8 mouse cellular contexts compared by ENCODE assay signal in the genomic region with DNA sequence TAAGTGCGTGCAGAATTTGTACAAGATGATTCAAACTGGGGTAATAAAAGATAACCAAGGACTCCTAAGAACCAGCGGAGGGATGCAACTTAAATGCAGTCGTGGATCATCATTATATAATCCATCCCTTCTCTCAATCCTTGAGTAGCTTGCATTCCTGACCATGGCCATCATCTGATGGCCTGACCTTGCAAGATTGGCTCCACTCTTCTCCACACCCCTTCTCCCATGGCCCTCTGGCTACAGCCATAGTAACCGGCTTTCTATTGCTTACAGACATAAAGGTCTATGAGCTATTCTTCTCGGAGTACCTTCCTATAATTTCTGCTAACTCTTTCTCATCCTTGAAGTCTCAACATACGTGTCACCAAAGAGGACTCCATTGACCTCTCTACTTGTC. TPM values are rescaled to one million over a fixed set of nuclear protein-coding genes. Genes with fewer than 3 reads are reported as not detected.
DNase-seq lines count a peak whose midpoint lies in the region; ATAC-seq and TF ChIP-seq lines count a peak whose summit lies in the region.

No protein-coding gene starts in this region.

- H3K9ac ChIP-seq in kidney, embryonic 16.5 days (replicated peaks; ENCODE audit: low read length): peak overlapping the region; percentile 92
- H3K9ac ChIP-seq in hindbrain, embryonic 16.5 days (ENCODE audit: low read depth, low read length): peak overlapping the region; percentile 97

- H3K79me2 ChIP-seq in myocyte (ENCODE audit: control insufficient read depth, insufficient read depth): peaks cover 39% of the 10 kb centered on the region

- no peak overlapping the region for H3K27ac ChIP-seq in kidney, embryonic 16.5 days (ENCODE audit: low read length)
- H3K27ac ChIP-seq in cortical plate, adult 2 months (ENCODE audit: insufficient read depth, low read length): no peak overlapping the region
- no peak overlapping the region for H3K27ac ChIP-seq in hindbrain, embryonic 16.5 days (ENCODE audit: low read depth, low read length)

- ATAC-seq in kidney, embryonic 16.5 days (ENCODE audit: low FRiP score, low TSS enrichment): no peak
- ATAC-seq in hindbrain, embryonic 16.5 days: no peak

- no peak for TF ChIP-seq POLR2A in cortical plate, adult 2 months (IDR thresholded peaks at IDR 0.05; ENCODE audit: extremely low read depth, insufficient read depth, low read length)
- TF ChIP-seq POLR2A in myocyte (IDR thresholded peaks at IDR 0.05; ENCODE audit: insufficient read length, low read depth): no peak

- H3K4me3 ChIP-seq in kidney, embryonic 16.5 days (ENCODE audit: low read length): peak overlapping the region; percentile 93
- H3K4me3 ChIP-seq in cortical plate, adult 2 months (ENCODE audit: insufficient read depth, low read length): peak overlapping the region; percentile 96; the same call in 1 of the 2 replicates
- peak overlapping the region; percentile 96 for H3K4me3 ChIP-seq in hindbrain, embryonic 16.5 days (ENCODE audit: low read length)
- H3K4me3 ChIP-seq in myocyte: peak overlapping the region; percentile 97

- H3K4me2 ChIP-seq in kidney, embryonic 16.5 days (replicated peaks; ENCODE audit: low read depth, low read length): peak overlapping the region; percentile 68
- H3K4me2 ChIP-seq in hindbrain, embryonic 16.5 days (ENCODE audit: low read length): peak overlapping the region; percentile 93
- H3K4me2 ChIP-seq in myocyte (ENCODE audit: low read depth): peak overlapping the region; percentile 86

- DNase-seq in kidney, adult 8-10 months: no peak
- no peak for DNase-seq in yolk sac, embryonic 10.5 days (ENCODE audit: low spot score)
- no peak for DNase-seq in layer of hippocampus, postnatal 14 days (ENCODE audit: low spot score in 2 of 2)
- DNase-seq in kidney, postnatal 36 days: no peak

- H3K36me3 ChIP-seq in kidney, embryonic 16.5 days (ENCODE audit: insufficient read depth, low read length): peaks cover 6% of the 10 kb centered on the region
- H3K36me3 ChIP-seq in hindbrain, embryonic 16.5 days (ENCODE audit: control insufficient read depth, insufficient read depth, low read length): no peaks in the 10 kb centered on the region
- peaks cover 4% of the 10 kb centered on the region for H3K36me3 ChIP-seq in myocyte (ENCODE audit: control insufficient read depth, insufficient read depth)

- 56% methylated on average over 6 of the region's 6 CpGs for WGBS in kidney, embryonic 16.5 days
- WGBS in hindbrain, embryonic 16.5 days: 59% methylated on average over 6 of the region's 6 CpGs

- peak overlapping the region; percentile 76 for H3ac ChIP-seq in myocyte (ENCODE audit: control insufficient read depth, insufficient read length)

- H3K9me3 ChIP-seq in kidney, embryonic 16.5 days (ENCODE audit: low read length): no peaks in the 10 kb centered on the region
- no peaks in the 10 kb centered on the region for H3K9me3 ChIP-seq in hindbrain, embryonic 16.5 days (ENCODE audit: control insufficient read depth, low read length)

- H3K27me3 ChIP-seq in kidney, embryonic 16.5 days (ENCODE audit: insufficient read depth, low read length): no peaks in the 10 kb centered on the region
- no peaks in the 10 kb centered on the region for H3K27me3 ChIP-seq in hindbrain, embryonic 16.5 days (replicated peaks; ENCODE audit: control insufficient read depth, insufficient read depth, low read length)
- no peaks in the 10 kb centered on the region for H3K27me3 ChIP-seq in myocyte (ENCODE audit: control insufficient read depth, insufficient read depth, insufficient read length)

- peaks cover 35% of the 10 kb centered on the region for H3K4me1 ChIP-seq in kidney, embryonic 16.5 days (ENCODE audit: insufficient read depth, low read length)
- H3K4me1 ChIP-seq in cortical plate, adult 2 months (ENCODE audit: control insufficient read depth, insufficient read depth, low read length): peaks cover 9% of the 10 kb centered on the region
- H3K4me1 ChIP-seq in hindbrain, embryonic 16.5 days (ENCODE audit: control insufficient read depth, insufficient read depth, low read depth, low read length): peaks cover 30% of the 10 kb centered on the region

- TF ChIP-seq CTCF in cortical plate, adult 2 months (IDR thresholded peaks at IDR 0.05; ENCODE audit: extremely low read depth, insufficient read depth, low read length): no peak

TF ChIP-seq in myocyte, 11 proteins besides CTCF, POLR2A, EP300 and RAD21:
- TF ChIP-seq E2F4 (IDR thresholded peaks at IDR 0.05; ENCODE audit: insufficient read depth) (no peak), CEBPB (IDR thresholded peaks at IDR 0.05; ENCODE audit: insufficient read depth, poor library complexity, severe bottlenecking) (no peak)

RNA-seq across cellular contexts. Expression of a gene that starts 0.8 kb away (rescaled TPM):
- 6.5 and 6.9 TPM in 2 replicates for polyA plus RNA-seq in kidney, embryonic 16.5 days (2015; fragmentation: Nextera tagmentation; extraction: Ambion mirVana)
- polyA plus RNA-seq in cortical plate, adult 2 months (2012; rRNA removed): 17.9 and 19.3 TPM in 2 replicates
- polyA plus RNA-seq in hindbrain, embryonic 16.5 days (2015; fragmentation: Nextera tagmentation; extraction: Ambion mirVana): 4.4 and 4.7 TPM in 2 replicates
- 12.2 TPM for polyA plus RNA-seq in myocyte (2012; fragmentation: generic; extraction: Trizol)
- total RNA-seq in layer of hippocampus, postnatal 14 days (2021): 10 to 100 TPM; 16.0 to 18.0 TPM

RNA-seq across cellular contexts. Expression of a gene that starts 0.9 kb away (rescaled TPM):
- polyA plus RNA-seq in kidney, embryonic 16.5 days (2015; fragmentation: Nextera tagmentation; extraction: Ambion mirVana): 14.0 and 17.3 TPM in 2 replicates
- polyA plus RNA-seq in cortical plate, adult 2 months (2012; rRNA removed): 3.5 and 3.7 TPM in 2 replicates
- polyA plus RNA-seq in hindbrain, embryonic 16.5 days (2015; fragmentation: Nextera tagmentation; extraction: Ambion mirVana): 4.2 and 5.9 TPM in 2 replicates
- 4.2 TPM for polyA plus RNA-seq in myocyte (2012; fragmentation: generic; extraction: Trizol)
- 1 to 10 TPM; 4.5 to 5.3 TPM for total RNA-seq in layer of hippocampus, postnatal 14 days (2021)

RNA-seq across cellular contexts. Expression of a gene that starts 16.9 kb away (rescaled TPM):
- 14.0 and 14.6 TPM in 2 replicates for polyA plus RNA-seq in kidney, embryonic 16.5 days (2015; fragmentation: Nextera tagmentation; extraction: Ambion mirVana)
- polyA plus RNA-seq in cortical plate, adult 2 months (2012; rRNA removed): 27.4 and 28.4 TPM in 2 replicates
- polyA plus RNA-seq in hindbrain, embryonic 16.5 days (2015; fragmentation: Nextera tagmentation; extraction: Ambion mirVana): 51.8 and 53.8 TPM in 2 replicates
- 0.12 TPM for polyA plus RNA-seq in myocyte (2012; fragmentation: generic; extraction: Trizol)
- 10 to 100 TPM; 25.7 to 26.1 TPM for total RNA-seq in layer of hippocampus, postnatal 14 days (2021)

RNA-seq across cellular contexts. Expression of a gene that starts 49.1 kb away (rescaled TPM):
- polyA plus RNA-seq in kidney, embryonic 16.5 days (2015; fragmentation: Nextera tagmentation; extraction: Ambion mirVana): 8.9 TPM in 2 replicates
- polyA plus RNA-seq in cortical plate, adult 2 months (2012; rRNA removed): 34.3 and 34.6 TPM in 2 replicates
- polyA plus RNA-seq in hindbrain, embryonic 16.5 days (2015; fragmentation: Nextera tagmentation; extraction: Ambion mirVana): 23.9 and 25.5 TPM in 2 replicates
- 10.8 TPM for polyA plus RNA-seq in myocyte (2012; fragmentation: generic; extraction: Trizol)
- 10 to 100 TPM; 63.5 to 69.2 TPM for total RNA-seq in layer of hippocampus, postnatal 14 days (2021)

Comparison
In these comparisons a context has a peak if more than half of its experiments do, and no peak if none do; other contexts are left out.
1. RNA of a gene that starts 16.9 kb away (polyA plus RNA-seq): 51.8 to 53.8 TPM in hindbrain, embryonic 16.5 days, 27.4 to 28.4 TPM in cortical plate, adult 2 months and 14.0 to 14.6 TPM in kidney, embryonic 16.5 days; 0.12 TPM in myocyte (single experiment); every median in the first group is over 10 times any median in the second.
2. Peak in every context shown above with its lines, with median percentiles within 50 percentile points of each other: H3K4me2 ChIP-seq and H3K4me3 ChIP-seq.